Mouse (Mus musculus) limb, embryonic 14.5 days (tissue): ENCODE results near the gene Scn1a. TPM values are rescaled to one million over a fixed set of nuclear protein-coding genes. Genes with fewer than 3 reads are reported as not detected.

Experiments used
- ATAC-seq: fragments of 200-750 bp; cut with Nextera tagmentation; 2 replicates; pipeline ENCODE4 v1.8.0; 2017; ENCODE audit warnings: low read depth, moderate number of reproducible peaks, moderate TSS enrichment; ENCODE audit not compliant: low FRiP score
- DNase-seq: peaks from one replicate; pipeline ENCODE4 v3.0.0-alpha.2; 2015; ENCODE audit warnings: low spot score
- H3K27ac ChIP-seq: fragments of 300-500 bp; sonication (generic); replicated peaks from 2 replicates; pipeline ENCODE4 v1.5.1; 2014; ENCODE audit warnings: low read depth, mild to moderate bottlenecking, low read length, moderate library complexity, mixed read lengths
- H3K27me3 ChIP-seq: fragments of 300-500 bp; sonication (generic); 2 replicates; pipeline ENCODE4 v1.6.1; 2014; ENCODE audit warnings: low read length, mixed read lengths; ENCODE audit not compliant: control insufficient read depth, insufficient read depth
- H3K36me3 ChIP-seq: fragments of 300-500 bp; sonication (generic); 2 replicates; pipeline ENCODE4 v1.6.1; 2014; ENCODE audit warnings: mild to moderate bottlenecking, low read length, moderate library complexity, mixed read lengths; ENCODE audit not compliant: control insufficient read depth, insufficient read depth
- H3K4me1 ChIP-seq: fragments of 300-500 bp; sonication (generic); 2 replicates; pipeline ENCODE4 v1.6.1; 2014; ENCODE audit warnings: antibody characterized with exemption, low read length, mixed read lengths; ENCODE audit not compliant: control insufficient read depth, insufficient read depth
- H3K4me2 ChIP-seq: fragments of 300-500 bp; sonication (generic); replicated peaks from 2 replicates; pipeline ENCODE4 v1.6.1; 2014; ENCODE audit warnings: low read depth, mild to moderate bottlenecking, low read length, moderate library complexity; ENCODE audit not compliant: severe bottlenecking
- H3K4me3 ChIP-seq: fragments of 300-500 bp; sonication (generic); replicated peaks from 2 replicates; pipeline ENCODE4 v1.5.1; 2014; ENCODE audit warnings: low read length
- H3K9ac ChIP-seq: fragments of 300-500 bp; sonication (generic); 2 replicates; pipeline ENCODE4 v1.6.1; 2014; ENCODE audit warnings: mild to moderate bottlenecking, low read depth, low read length, moderate library complexity; ENCODE audit not compliant: severe bottlenecking
- H3K9me3 ChIP-seq: fragments of 300-500 bp; sonication (generic); 2 replicates; pipeline ENCODE4 v1.6.1; 2016; ENCODE audit warnings: low read length; ENCODE audit not compliant: control insufficient read depth
- POLR2A ChIP-seq: fragments of 200-500 bp; IDR thresholded peaks from 2 replicates; pipeline ENCODE4 v1.8.0; 2012; ENCODE audit warnings: inconsistent platforms, mild to moderate bottlenecking, moderate library complexity, borderline replicate concordance; ENCODE audit not compliant: insufficient read depth, insufficient read length; ENCODE audit errors: extremely low read depth
- WGBS: fragments of 180-500 bp; shearing (Covaris S2); extraction: QIAGEN DNeasy Blood & Tissue Kit; methylation state at CpG from one replicate; pipeline ENCODE4 v1.1.7; 2014; 5-methylcytosine and 5-hydroxymethylcytosine counted together
- polyA plus RNA-seq, 2 experiments: library from polyadenylated mRNA; depleted of rRNA in 1 of 2; stranded (reverse) in 1 of 2; unstranded in 1 of 2; fragments of >200 nt; fragmentation: Nextera tagmentation in 1 of 2; extraction: Ambion mirVana in 1 of 2; gene quantifications; 2 replicates each; pipeline versions ENCODE4 v1.2.1 to v1.2.3; 2012 to 2014

Scn1a gene
- polyA plus RNA-seq, 2 experiments = 1.1 to 1.5 TPM

DNA sequence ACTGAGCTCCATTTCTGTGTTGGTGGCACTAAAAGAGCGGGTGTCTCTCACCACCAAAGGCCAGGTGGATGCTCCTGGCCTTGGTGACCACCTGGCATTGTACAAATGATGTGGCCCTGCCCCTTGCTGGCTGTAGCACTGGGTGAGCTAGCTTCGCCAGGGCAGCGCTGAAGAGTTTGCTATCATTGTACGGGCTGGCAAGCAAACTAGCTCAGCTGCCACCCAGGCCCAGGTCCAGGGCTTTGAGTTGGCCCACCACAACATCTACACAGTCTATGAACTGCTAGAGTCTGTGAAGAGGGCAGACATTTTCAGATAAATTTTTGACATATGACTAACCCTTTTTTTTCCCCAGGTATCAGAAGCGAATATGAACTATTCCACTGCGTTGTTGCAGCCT lies 23.3 kb upstream of the Scn1a start:
- H3K9me3 ChIP-seq = no peaks in the 10 kb centered on the region
- 93% methylated on average over 6 of the region's 6 CpGs for WGBS
- DNase-seq = no peak
- no peak for TF ChIP-seq POLR2A
- no peak overlapping the region for H3K27ac ChIP-seq
- H3K4me1 ChIP-seq = no peaks in the 10 kb centered on the region
- no peaks in the 10 kb centered on the region for H3K36me3 ChIP-seq
- no peak for ATAC-seq
- no peak overlapping the region for H3K4me3 ChIP-seq
- no peak overlapping the region for H3K4me2 ChIP-seq
- no peak overlapping the region for H3K9ac ChIP-seq
- no peaks in the 10 kb centered on the region for H3K27me3 ChIP-seq

DNA sequence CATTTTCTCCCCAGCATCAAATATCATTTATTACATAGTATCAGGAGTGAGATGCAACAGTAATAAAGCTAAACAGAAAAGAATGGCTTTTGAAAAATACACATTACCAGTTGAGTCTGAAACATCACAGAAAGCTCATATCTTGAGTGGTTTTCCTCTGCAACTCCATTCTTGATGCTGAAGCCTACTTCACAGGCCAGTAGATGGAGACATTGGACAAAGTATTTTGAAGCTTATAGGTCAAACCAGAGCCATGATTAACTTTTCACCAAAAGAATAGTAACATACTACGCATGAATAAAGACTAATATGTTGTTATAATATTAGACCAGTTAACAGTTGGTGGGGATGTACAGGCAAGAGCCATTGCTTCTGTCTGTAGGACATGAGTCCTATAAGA lies 21.8 kb upstream of the Scn1a start:
- TF ChIP-seq POLR2A = no peak
- DNase-seq (no peak), ATAC-seq (no peak)
- Histone ChIP-seq H3K4me2 (no peak overlapping the region), H3K4me1 (no peaks in the 10 kb centered on the region), H3K27me3 (no peaks in the 10 kb centered on the region), H3K4me3 (no peak overlapping the region), H3K9ac (no peak overlapping the region), H3K36me3 (no peaks in the 10 kb centered on the region), H3K9me3 (no peaks in the 10 kb centered on the region), H3K27ac (no peak overlapping the region)
- WGBS = 95% methylated on average over 1 of the region's 1 CpGs

DNA sequence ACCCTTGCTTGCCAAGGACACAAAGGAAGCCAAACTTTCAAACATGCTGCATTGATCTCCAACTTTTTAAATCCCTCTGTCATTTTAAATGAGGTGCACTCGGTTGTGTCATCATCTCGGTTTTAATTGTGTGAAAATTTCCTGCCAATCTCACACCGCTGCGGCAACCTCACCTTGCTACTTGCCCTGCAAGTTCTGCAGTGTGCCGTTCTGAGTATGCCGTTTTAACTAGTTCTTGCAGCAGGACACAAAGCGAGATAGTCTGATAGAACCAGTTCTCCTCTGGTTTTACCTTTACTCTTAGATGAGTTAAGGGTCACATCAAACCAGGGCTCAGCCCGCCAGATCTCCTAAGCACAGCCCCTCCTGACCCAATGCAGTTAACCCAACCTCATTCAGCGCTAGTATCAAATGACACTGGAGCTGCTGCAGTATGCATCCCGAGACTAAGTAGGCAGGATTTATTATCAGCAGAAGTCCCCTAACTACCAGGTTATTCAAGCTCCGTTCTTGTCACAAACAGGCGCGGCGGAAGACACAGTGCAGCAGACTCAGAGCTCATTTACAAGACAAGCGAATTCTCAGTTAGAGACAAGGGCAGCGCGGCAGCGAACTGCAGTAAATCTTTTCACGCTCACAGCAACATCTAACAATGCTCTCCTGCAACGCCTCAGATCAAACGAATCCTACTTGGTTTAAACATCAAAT lies 722 bp downstream of the Scn1a start:
- no peak overlapping the region for H3K27ac ChIP-seq
- peak; percentile 5 for DNase-seq
- peak overlapping the region; percentile 23 for H3K4me3 ChIP-seq
- WGBS = 4% methylated on average over 21 of the region's 21 CpGs
- no peak for ATAC-seq
- peak overlapping the region; percentile 26; the same call in 1 of the 2 replicates for H3K9ac ChIP-seq
- no peaks in the 10 kb centered on the region for H3K9me3 ChIP-seq
- peak overlapping the region; percentile 54 for H3K4me2 ChIP-seq
- TF ChIP-seq POLR2A = no peak
- no peaks in the 10 kb centered on the region for H3K36me3 ChIP-seq
- H3K4me1 ChIP-seq = 0 out of 2 replicates have a peak, but pooled peaks cover 2% of the 10 kb centered on the region
- H3K27me3 ChIP-seq = no peaks in the 10 kb centered on the region

DNA sequence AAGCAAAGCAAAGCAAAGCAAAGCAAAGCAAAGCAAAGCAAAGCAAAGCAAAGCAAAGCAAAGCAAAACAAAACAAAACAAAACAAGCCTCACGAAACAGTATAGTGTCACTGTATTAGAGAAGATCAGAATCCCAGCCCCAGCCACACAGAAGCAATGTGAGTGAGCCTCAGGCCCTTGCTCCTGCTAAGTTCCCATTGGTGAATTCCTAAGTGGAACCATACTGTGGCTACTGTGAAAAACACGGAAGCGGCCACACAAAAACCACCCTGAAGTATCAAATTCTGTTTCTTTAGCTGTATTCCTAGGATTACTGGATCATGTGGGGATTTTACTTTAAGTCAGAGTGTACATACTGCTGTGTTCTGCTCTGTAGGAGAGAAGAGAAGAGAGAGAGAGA lies 4.4 kb downstream of the Scn1a start:
- 31% methylated on average over 3 of the region's 3 CpGs for WGBS
- Histone ChIP-seq H3K36me3 (no peaks in the 10 kb centered on the region), H3K27ac (no peak overlapping the region), H3K4me3 (no peak overlapping the region), H3K4me2 (no peak overlapping the region), H3K9me3 (no peaks in the 10 kb centered on the region), H3K9ac (no peak overlapping the region), H3K27me3 (no peaks in the 10 kb centered on the region), H3K4me1 (0 out of 2 replicates have a peak, but pooled peaks cover 2% of the 10 kb centered on the region)
- DNase-seq (peak; percentile 9), ATAC-seq (no peak)
- no peak for TF ChIP-seq POLR2A

DNA sequence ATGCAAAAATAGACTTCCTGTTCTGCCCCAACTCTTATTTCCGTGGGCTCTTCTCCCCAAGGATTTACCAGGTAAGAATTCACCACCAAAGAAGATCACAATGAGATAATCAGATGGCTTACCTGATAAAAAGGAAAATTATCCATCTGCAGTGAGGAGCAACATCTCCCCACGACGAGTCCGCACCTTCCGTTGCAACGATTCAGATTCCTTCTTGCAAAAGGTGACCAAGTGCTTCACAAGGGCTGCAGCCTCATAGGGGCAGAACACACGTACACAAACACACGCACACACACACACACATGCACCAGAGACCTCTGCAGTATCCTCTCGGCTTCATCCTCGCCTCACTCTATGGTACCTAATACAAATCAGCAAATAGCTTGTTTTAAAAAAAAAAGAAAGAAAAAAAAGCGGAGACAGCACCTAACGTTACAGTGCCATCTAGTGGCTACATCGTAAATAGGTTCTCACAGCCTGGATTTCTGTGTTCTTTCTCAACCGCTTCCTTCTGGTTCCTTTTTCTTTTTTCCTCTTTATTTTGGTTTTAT lies 30.8 kb downstream of the Scn1a start:
- Histone ChIP-seq H3K27me3 (peaks cover 12% of the 10 kb centered on the region; the same call in 1 of the 2 replicates), H3K4me3 (peak overlapping the region; percentile 44), H3K9ac (peak overlapping the region; percentile 47; the same call in 1 of the 2 replicates), H3K4me1 (no peaks in the 10 kb centered on the region), H3K9me3 (no peaks in the 10 kb centered on the region), H3K27ac (no peak overlapping the region), H3K4me2 (peak overlapping the region; percentile 71), H3K36me3 (no peaks in the 10 kb centered on the region)
- DNase-seq (peak; percentile 79), ATAC-seq (peak; percentile 68)
- 1% methylated on average over 14 of the region's 14 CpGs for WGBS
- no peak for TF ChIP-seq POLR2A
